Mouse (Mus musculus) hematopoietic stem cell, adult 5-6 weeks (primary cell): ENCODE data around the gene Clec16a. TPM values are rescaled to one million over a fixed set of nuclear protein-coding genes. Genes with fewer than 3 reads are reported as not detected.
A peak's percentile ranks its signal among the peaks of the same experiment; 100 is the strongest.

Experiments
- ATAC-seq, 2 experiments: fragments of 125-278 bp in 1 of 2; replicated peaks in 1 of 2; 2 replicates each; pipeline ENCODE4 v1.8.0; 2016 to 2017; ENCODE audit warnings: inconsistent platforms in 2 of 2, mild to moderate bottlenecking in 2 of 2, moderate number of reproducible peaks in 2 of 2, low read depth in 1 of 2, moderate TSS enrichment in 1 of 2; ENCODE audit not compliant: low FRiP score in 2 of 2, poor library complexity in 2 of 2, severe bottlenecking in 2 of 2, insufficient read depth in 1 of 2, low TSS enrichment in 1 of 2
- total RNA-seq: library from RNA; stranded (forward); fragments of 172-1452, 232-1000 nt; gene quantifications from 2 replicates; pipeline ENCODE4 v1.2.3, GENCODE M21; 2017

Gene Clec16a
- total RNA-seq, 1 experiment from 2014 or later: 15.0 TPM

- peak; percentile 17 to 29; a peak in 1 of 4 replicates for ATAC-seq
Measured at GRCm38 (mm10) chr16:10621710-10622109, 76.6 kb downstream of the Clec16a start.

- ATAC-seq: no peak
Measured at GRCm38 (mm10) chr16:10626116-10626515, 81.0 kb downstream of the Clec16a start.

GRCm38 (mm10) chr16:10627136-10627668 is 82.1 kb downstream of the Clec16a start:
- ATAC-seq: no peak

GRCm38 (mm10) chr16:10628030-10628555 is 83.0 kb downstream of the Clec16a start:
- ATAC-seq: no peak

GRCm38 (mm10) chr16:10628960-10629359 is 83.8 kb downstream of the Clec16a start:
- no peak for ATAC-seq

- ATAC-seq: no peak
Measured at GRCm38 (mm10) chr16:10629361-10629760, 84.2 kb downstream of the Clec16a start.

- no peak for ATAC-seq
Measured at GRCm38 (mm10) chr16:10634940-10635339, 89.8 kb downstream of the Clec16a start.

GRCm38 (mm10) chr16:10637898-10638297 is 92.8 kb downstream of the Clec16a start:
- no peak for ATAC-seq

GRCm38 (mm10) chr16:10639111-10639889 is 94.2 kb downstream of the Clec16a start:
- ATAC-seq: peak in 1 of 2 experiments; percentile 31; a peak in 1 of 4 replicates

- peak; percentile 46 to 65 for ATAC-seq
Measured at GRCm38 (mm10) chr16:10640041-10640440, 94.9 kb downstream of the Clec16a start.

- no peak for ATAC-seq
Measured at GRCm38 (mm10) chr16:10641146-10641545, 96.0 kb downstream of the Clec16a start.

- ATAC-seq: no peak
Measured at GRCm38 (mm10) chr16:10642857-10643633, 97.9 kb downstream of the Clec16a start.

GRCm38 (mm10) chr16:10644238-10644637 is 99.1 kb downstream of the Clec16a start:
- ATAC-seq: no peak

- no peak for ATAC-seq
Measured at GRCm38 (mm10) chr16:10644731-10645130, 99.6 kb downstream of the Clec16a start.

- ATAC-seq: no peak
Measured at GRCm38 (mm10) chr16:10651804-10652203, 106.7 kb downstream of the Clec16a start.

GRCm38 (mm10) chr16:10652935-10653334 is 107.8 kb downstream of the Clec16a start:
- no peak for ATAC-seq

- 0 out of 4 replicates have a peak, but pooled peaks of 1 of the 2 experiments have one; percentile 7 for ATAC-seq
Measured at GRCm38 (mm10) chr16:10655236-10655635, 110.1 kb downstream of the Clec16a start.

GRCm38 (mm10) chr16:10655926-10656325 is 110.8 kb downstream of the Clec16a start:
- no peak for ATAC-seq
